Mouse (Mus musculus) heart, postnatal 0 days (tissue): ENCODE results near the gene Ccl9.

ENCODE experiments used
- CTCF ChIP-seq: IDR thresholded peaks from 2 replicates; pipeline ENCODE4 v1.5.1; 2016; ENCODE audit warnings: antibody characterized with exemption, control low read depth, low read depth
- EP300 ChIP-seq: IDR thresholded peaks from 2 replicates; pipeline ENCODE4 v1.6.1; 2016; ENCODE audit warnings: antibody characterized with exemption, low read depth

GRCm38 (mm10) chr11:83557074-83557473 is 21.4 kb downstream of the Ccl9 start:
- TF ChIP-seq CTCF (no peak), EP300 (no peak)
